Mouse (Mus musculus) lung, adult 2 months (tissue): ENCODE results near the gene Cyp3a16.

Source experiments
- CTCF ChIP-seq: fragments of 200-500 bp; IDR thresholded peaks from 2 replicates; pipeline ENCODE4 v1.5.1; 2011; ENCODE audit warnings: mild to moderate bottlenecking, low read length, control low read depth; ENCODE audit not compliant: insufficient read depth
- POLR2A ChIP-seq: fragments of 200-500 bp; IDR thresholded peaks from 2 replicates; pipeline ENCODE4 v1.6.1; 2011; ENCODE audit warnings: low read depth, mild to moderate bottlenecking, control low read depth, low read length, borderline replicate concordance; ENCODE audit errors: extremely low read depth

- TF ChIP-seq CTCF = no peak
- no peak for TF ChIP-seq POLR2A
These were observed 38.5 kb downstream of the Cyp3a16 start for GRCm38 (mm10) chr5:145431004-145431403.
